Mouse (Mus musculus) forebrain, postnatal 0 days (tissue): ENCODE measurements at regions not wholly inside any gene's neighbourhood (a gene's known extent, or its start where the extent isn't known, plus 50 kb on each side); places are given as distances from the start of the nearest gene placed in this dataset.

Experiments
- ATAC-seq: fragments of 200-750 bp; cut with Nextera tagmentation; 2 replicates; pipeline ENCODE4 v1.8.0; 2017; ENCODE audit warnings: mild to moderate bottlenecking, moderate library complexity
- DNase-seq: peaks from one replicate; pipeline ENCODE4 v3.0.0-alpha.2; 2015
- H3K27ac ChIP-seq: fragments of 300-500 bp; sonication (generic); 2 replicates; pipeline ENCODE4 v1.5.1; 2014; ENCODE audit warnings: low read depth, mild to moderate bottlenecking, antibody characterized with exemption, low read length, moderate library complexity, mixed read lengths
- H3K27me3 ChIP-seq: fragments of 300-500 bp; sonication (generic); 2 replicates; pipeline ENCODE4 v1.6.1; 2014; ENCODE audit warnings: mild to moderate bottlenecking, low read length, mixed read lengths; ENCODE audit not compliant: insufficient read depth
- H3K36me3 ChIP-seq: fragments of 300-500 bp; sonication (generic); 2 replicates; pipeline ENCODE4 v1.6.1; 2014; ENCODE audit warnings: mild to moderate bottlenecking, moderate library complexity; ENCODE audit not compliant: insufficient read depth
- H3K4me1 ChIP-seq: fragments of 300-500 bp; sonication (generic); 2 replicates; pipeline ENCODE4 v1.6.1; 2014; ENCODE audit warnings: antibody characterized with exemption; ENCODE audit not compliant: insufficient read depth
- H3K4me2 ChIP-seq: fragments of 300-500 bp; sonication (generic); 2 replicates; pipeline ENCODE4 v1.6.1; 2014; ENCODE audit warnings: low read depth, mild to moderate bottlenecking, moderate library complexity
- H3K4me3 ChIP-seq: fragments of 300-500 bp; sonication (generic); 2 replicates; pipeline ENCODE4 v1.5.1; 2014; ENCODE audit warnings: low read depth, low read length, mixed read lengths
- H3K9ac ChIP-seq: fragments of 300-500 bp; sonication (generic); 2 replicates; pipeline ENCODE4 v1.6.1; 2014; ENCODE audit warnings: mild to moderate bottlenecking
- H3K9me3 ChIP-seq: fragments of 300-500 bp; sonication (generic); 2 replicates; pipeline ENCODE4 v1.6.1; 2016; ENCODE audit warnings: low read length
- CTCF ChIP-seq: sonication (generic); IDR thresholded peaks from 2 replicates; pipeline ENCODE4 v1.5.1; 2016; ENCODE audit warnings: antibody characterized with exemption, control low read depth, low read depth
- WGBS: fragments of 180-500 bp; shearing (Covaris S2); extraction: QIAGEN DNeasy Blood & Tissue Kit; methylation state at CpG from one replicate; pipeline ENCODE4 v1.1.7; 2014; 5-methylcytosine and 5-hydroxymethylcytosine counted together

- Histone ChIP-seq H3K4me1 (no peaks in the 10 kb centered on the region), H3K27ac (no peak overlapping the region), H3K4me3 (no peak overlapping the region), H3K9me3 (no peaks in the 10 kb centered on the region), H3K9ac (no peak overlapping the region), H3K4me2 (no peak overlapping the region), H3K36me3 (no peaks in the 10 kb centered on the region), H3K27me3 (no peaks in the 10 kb centered on the region)
- ATAC-seq (no peak), DNase-seq (no peak)
- 90% methylated on average over 1 of the region's 1 CpGs for WGBS
- TF ChIP-seq CTCF, result no peak
Measured at GRCm38 (mm10) chr19:50840499-50840898, 162.1 kb upstream of the Sorcs1 start.
